Mouse (Mus musculus) hindbrain, embryonic 12.5 days (tissue): ENCODE measurements around the gene Cep89. TPM values are rescaled to one million over a fixed set of nuclear protein-coding genes. Genes with fewer than 3 reads are reported as not detected.

Source experiments
- ATAC-seq: fragments of 200-750 bp; cut with Nextera tagmentation; 2 replicates; pipeline ENCODE4 v1.8.0; 2017; ENCODE audit warnings: moderate TSS enrichment; ENCODE audit not compliant: low FRiP score
- H3K27ac ChIP-seq: fragments of 300-500 bp; sonication (generic); 2 replicates; pipeline ENCODE4 v1.5.1; 2016; ENCODE audit warnings: mild to moderate bottlenecking
- H3K27me3 ChIP-seq: fragments of 300-500 bp; sonication (generic); 2 replicates; pipeline ENCODE4 v1.6.1; 2016; ENCODE audit warnings: mild to moderate bottlenecking
- H3K36me3 ChIP-seq: fragments of 300-500 bp; sonication (generic); 2 replicates; pipeline ENCODE4 v1.6.1; 2016; ENCODE audit warnings: mild to moderate bottlenecking
- H3K4me1 ChIP-seq: fragments of 300-500 bp; sonication (generic); 2 replicates; pipeline ENCODE4 v1.6.1; 2016
- H3K4me2 ChIP-seq: fragments of 300-500 bp; sonication (generic); replicated peaks from 2 replicates; pipeline ENCODE4 v1.6.1; 2016; ENCODE audit warnings: mild to moderate bottlenecking
- H3K4me3 ChIP-seq: fragments of 300-500 bp; sonication (generic); 2 replicates; pipeline ENCODE4 v1.5.1; 2016; ENCODE audit warnings: mild to moderate bottlenecking
- H3K9ac ChIP-seq: fragments of 300-500 bp; sonication (generic); 2 replicates; pipeline ENCODE4 v1.6.1; 2016; ENCODE audit warnings: mild to moderate bottlenecking, moderate library complexity
- H3K9me3 ChIP-seq: fragments of 300-500 bp; sonication (generic); replicated peaks from 2 replicates; pipeline ENCODE4 v1.6.1; 2016; ENCODE audit warnings: mild to moderate bottlenecking
- WGBS: fragments of 180-500 bp; shearing (Covaris S2); methylation state at CpG from one replicate; pipeline ENCODE4 v1.1.7; 2016; 5-methylcytosine and 5-hydroxymethylcytosine counted together
- polyA plus RNA-seq: library from polyadenylated mRNA; unstranded; fragments of >200 nt; fragmentation: Nextera tagmentation; extraction: Ambion mirVana; gene quantifications from 2 replicates; pipeline ENCODE4 v1.2.1, GENCODE M21; 2016

Cep89 gene
- polyA plus RNA-seq, 1 experiment from 2014 or later, result 41.0 TPM

DNA sequence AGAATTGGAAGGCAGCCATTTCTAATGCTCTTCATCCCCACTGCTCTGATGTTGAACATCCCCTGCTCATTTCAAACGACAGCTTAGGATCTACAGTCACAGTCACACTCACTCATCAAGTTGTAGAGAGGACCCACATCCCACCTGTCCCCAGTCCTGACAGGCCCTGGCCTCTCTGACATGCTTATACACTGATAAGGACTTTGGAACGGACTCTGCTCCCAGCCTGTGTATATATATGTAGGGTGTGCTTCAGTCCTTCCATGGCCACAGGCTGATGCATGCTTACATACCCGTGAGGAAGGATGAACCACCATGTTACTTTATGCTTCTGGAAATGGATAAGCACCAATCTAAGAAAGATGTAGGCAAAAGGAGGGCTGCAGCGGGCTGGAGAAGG lies 64.1 kb downstream of the Cep89 start:
- no peak overlapping the region for H3K27ac ChIP-seq
- no peak overlapping the region for H3K4me3 ChIP-seq
- no peaks in the 10 kb centered on the region for H3K36me3 ChIP-seq
- ATAC-seq, result no peak
- no peak overlapping the region for H3K4me2 ChIP-seq
- H3K9ac ChIP-seq, result no peak overlapping the region
- H3K27me3 ChIP-seq, result no peaks in the 10 kb centered on the region
- no peaks in the 10 kb centered on the region for H3K4me1 ChIP-seq
- WGBS, result 85% methylated on average over 4 of the region's 4 CpGs
- no peaks in the 10 kb centered on the region for H3K9me3 ChIP-seq

DNA sequence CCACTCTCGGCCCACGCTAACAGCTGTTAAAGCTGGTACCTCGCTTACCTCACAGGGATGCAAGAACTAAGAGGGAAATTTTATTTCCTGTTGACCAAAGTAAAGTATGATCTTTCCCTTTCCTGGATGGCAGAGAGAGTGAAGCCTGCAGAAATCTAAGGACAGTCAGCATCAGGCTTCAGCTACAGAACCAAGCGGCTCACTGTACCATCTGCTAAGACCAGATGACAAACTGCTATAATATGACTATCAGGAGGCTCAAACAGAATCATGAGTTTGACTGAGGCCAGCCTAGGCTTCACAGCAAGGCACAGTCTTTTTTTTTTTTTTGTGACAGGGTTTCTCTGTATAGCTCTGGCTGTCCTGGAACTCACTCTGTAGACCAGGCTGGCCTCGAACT lies 68.2 kb downstream of the Cep89 start:
- H3K27me3 ChIP-seq, result no peaks in the 10 kb centered on the region
- WGBS, result 94% methylated on average over 5 of the region's 5 CpGs

DNA sequence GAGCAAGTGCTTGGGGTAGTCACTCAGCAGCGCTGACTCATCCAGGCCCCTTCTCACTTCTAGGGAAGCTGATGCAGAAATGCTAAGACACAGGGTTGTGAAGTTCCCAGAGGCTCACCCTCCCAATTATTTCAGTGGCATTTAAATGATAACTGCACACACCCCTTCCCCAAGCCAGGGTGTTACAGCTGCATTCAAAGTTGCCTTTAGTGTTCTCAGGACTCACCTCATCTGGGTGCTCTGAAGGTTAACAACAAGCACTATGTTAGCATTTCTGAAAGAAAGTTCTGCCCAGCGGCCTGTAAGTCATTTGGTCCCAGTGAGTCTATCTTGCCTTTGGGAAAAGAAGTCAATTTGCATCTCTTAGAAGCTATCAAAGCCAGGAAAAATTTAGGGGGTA lies 71.0 kb downstream of the Cep89 start:
- Histone ChIP-seq H3K27ac (no peak overlapping the region), H3K36me3 (no peaks in the 10 kb centered on the region), H3K4me1 (no peaks in the 10 kb centered on the region), H3K4me3 (no peak overlapping the region), H3K9me3 (no peaks in the 10 kb centered on the region), H3K27me3 (no peaks in the 10 kb centered on the region), H3K4me2 (no peak overlapping the region), H3K9ac (no peak overlapping the region)
- ATAC-seq, result no peak
- 66% methylated on average over 2 of the region's 2 CpGs for WGBS

More for the DNA sequence above, 68.2 kb downstream of the Cep89 start:
- no peaks in the 10 kb centered on the region for H3K36me3 ChIP-seq
- H3K4me1 ChIP-seq, result no peaks in the 10 kb centered on the region
- H3K9me3 ChIP-seq, result no peaks in the 10 kb centered on the region
- no peak overlapping the region for H3K4me3 ChIP-seq
- H3K27ac ChIP-seq, result no peak overlapping the region
- no peak overlapping the region for H3K4me2 ChIP-seq
- no peak for ATAC-seq
- no peak overlapping the region for H3K9ac ChIP-seq

DNA sequence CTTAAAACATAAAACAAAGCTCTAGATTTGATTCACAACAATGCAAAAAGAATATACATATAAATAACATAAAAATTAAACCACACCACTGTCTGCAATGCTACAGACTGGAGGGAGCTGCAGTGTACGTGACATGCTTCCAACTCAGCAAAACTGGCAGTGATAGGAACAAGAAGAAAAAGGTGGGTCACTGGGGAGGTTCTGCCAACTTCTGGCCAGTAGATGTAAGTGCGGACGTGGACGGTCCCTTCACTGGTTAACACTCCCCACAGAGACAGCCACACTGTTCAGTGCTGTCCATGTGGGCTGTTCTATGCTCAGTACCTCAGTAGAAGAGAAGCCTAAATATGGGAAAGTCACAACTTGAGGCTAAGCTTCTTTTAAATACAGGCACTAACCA lies 74.0 kb downstream of the Cep89 start:
- H3K9me3 ChIP-seq, result no peaks in the 10 kb centered on the region
- H3K4me1 ChIP-seq, result no peaks in the 10 kb centered on the region
- no peak for ATAC-seq
- H3K9ac ChIP-seq, result no peak overlapping the region
- H3K4me3 ChIP-seq, result no peak overlapping the region
- WGBS, result 40% methylated on average over 4 of the region's 4 CpGs
- H3K36me3 ChIP-seq, result no peaks in the 10 kb centered on the region
- no peak overlapping the region for H3K4me2 ChIP-seq
- no peak overlapping the region for H3K27ac ChIP-seq
- H3K27me3 ChIP-seq, result no peaks in the 10 kb centered on the region

DNA sequence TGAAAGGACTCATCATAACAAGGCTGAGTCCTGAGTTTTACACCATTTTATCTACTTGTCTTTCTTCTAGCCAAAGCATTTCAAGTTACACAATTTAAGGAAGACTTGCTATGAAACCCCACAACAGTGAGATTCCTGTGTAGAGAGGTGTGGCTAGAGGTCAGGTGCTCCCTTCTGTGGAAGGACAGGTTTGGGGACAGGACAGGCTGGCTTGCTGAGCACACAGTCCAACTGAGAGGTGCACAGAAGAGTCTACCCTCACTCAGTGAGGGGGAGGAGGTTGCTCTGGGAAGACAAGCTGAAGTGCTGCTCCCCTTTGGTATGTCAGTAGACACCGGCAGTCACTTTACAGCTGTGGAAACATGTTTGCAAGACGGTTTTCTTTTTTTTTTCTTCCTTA lies 79.6 kb downstream of the Cep89 start:
- Histone ChIP-seq H3K27ac (no peak overlapping the region), H3K4me2 (no peak overlapping the region), H3K9ac (no peak overlapping the region), H3K36me3 (no peaks in the 10 kb centered on the region), H3K4me3 (no peak overlapping the region), H3K4me1 (no peaks in the 10 kb centered on the region), H3K9me3 (no peaks in the 10 kb centered on the region), H3K27me3 (no peaks in the 10 kb centered on the region)
- WGBS, result 85% methylated on average over 2 of the region's 2 CpGs
- ATAC-seq, result no peak

DNA sequence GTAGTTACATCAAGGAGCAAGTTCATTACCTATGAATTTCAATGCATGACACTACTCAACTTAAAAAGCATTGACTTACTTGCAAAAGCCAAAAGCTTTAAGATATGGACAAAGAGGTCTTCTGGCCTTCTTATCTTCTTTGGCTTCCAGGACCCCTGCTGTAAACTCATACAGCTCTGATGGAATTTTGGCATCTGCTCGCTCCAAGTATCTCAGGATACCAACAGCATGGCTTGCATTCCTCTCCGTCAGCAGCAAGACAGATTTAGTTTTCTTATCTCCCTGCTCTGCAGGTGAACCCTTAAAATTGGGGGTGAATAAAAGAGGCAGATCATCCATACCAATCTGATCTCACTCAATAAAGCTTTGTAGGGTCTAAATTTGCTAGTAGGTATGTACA lies 88.3 kb downstream of the Cep89 start:
- Histone ChIP-seq H3K36me3 (no peaks in the 10 kb centered on the region), H3K9ac (no peak overlapping the region), H3K4me3 (no peak overlapping the region), H3K4me2 (no peak overlapping the region), H3K27me3 (no peaks in the 10 kb centered on the region), H3K27ac (no peak overlapping the region), H3K4me1 (no peaks in the 10 kb centered on the region), H3K9me3 (no peaks in the 10 kb centered on the region)
- no peak for ATAC-seq
- 88% methylated on average over 2 of the region's 2 CpGs for WGBS

DNA sequence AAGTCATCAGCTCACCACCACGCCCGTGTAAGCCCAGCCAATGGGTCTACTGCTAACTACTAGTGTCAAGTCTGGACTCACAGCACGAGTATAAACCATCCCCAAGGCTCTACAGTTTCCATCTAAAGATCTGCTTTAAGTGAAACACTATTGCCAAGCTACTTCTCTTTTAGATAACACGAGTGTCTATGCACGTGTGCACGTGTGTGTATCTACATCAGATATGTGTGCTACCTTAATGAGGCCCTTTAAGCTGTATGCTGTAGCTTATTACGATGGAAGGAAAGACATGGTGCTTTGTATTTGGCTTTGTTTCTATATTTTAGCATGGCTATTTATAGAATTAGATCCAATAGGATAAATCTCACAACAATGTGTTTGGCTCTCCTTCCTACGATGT lies 89.7 kb downstream of the Cep89 start:
- Histone ChIP-seq H3K36me3 (no peaks in the 10 kb centered on the region), H3K4me3 (no peak overlapping the region), H3K4me1 (no peaks in the 10 kb centered on the region), H3K9me3 (no peaks in the 10 kb centered on the region), H3K9ac (no peak overlapping the region), H3K4me2 (no peak overlapping the region), H3K27ac (no peak overlapping the region), H3K27me3 (no peaks in the 10 kb centered on the region)
- ATAC-seq, result no peak
- 90% methylated on average over 8 of the region's 8 CpGs for WGBS

Other genes with a start within 250 kb of the Cep89 start
- gene Slc7a10, start 210.7 kb upstream of the Cep89 start, polyA plus RNA-seq, result 1.9 and 2.1 TPM in 2 replicates
- gene Lrp3, start 181.5 kb upstream of the Cep89 start, polyA plus RNA-seq, result 17.9 and 19.3 TPM in 2 replicates
- 21.3 and 22.5 TPM in 2 replicates for gene Gpatch1, start 78.6 kb upstream of the Cep89 start, polyA plus RNA-seq
- 3.8 and 4.0 TPM in 2 replicates for gene Rhpn2, start 62.9 kb upstream of the Cep89 start, polyA plus RNA-seq
- gene Faap24, start 199 bp upstream of the Cep89 start, polyA plus RNA-seq, result 21.1 and 24.4 TPM in 2 replicates
- not detected in 2 replicates for gene Slc7a9, start 51.8 kb downstream of the Cep89 start, polyA plus RNA-seq
- 0.66 TPM in 1 of 2 replicates, not detected in the other for gene Tdrd12, start 140.7 kb downstream of the Cep89 start, polyA plus RNA-seq
- gene Nudt19, start 159.3 kb downstream of the Cep89 start, polyA plus RNA-seq, result 41.0 and 43.9 TPM in 2 replicates
- 0.12 and 0.16 TPM in 2 replicates for gene Rgs9bp, start 188.5 kb downstream of the Cep89 start, polyA plus RNA-seq
- gene Ankrd27, start 189.2 kb downstream of the Cep89 start, polyA plus RNA-seq, result 30.3 and 32.1 TPM in 2 replicates